Mouse (Mus musculus) adrenal gland, adult (tissue): ENCODE results near the gene Acsf3.

Source experiments
- DNase-seq, 2 experiments: peaks; one replicate each; pipeline ENCODE4 v3.0.0; 2022 to 2023; ENCODE audit warnings: low spot score in 1 of 2; ENCODE audit not compliant: inconsistent age in 2 of 2

Acsf3 gene

GRCm38 (mm10) chr8:122761109-122761508 lies 14.2 kb upstream of the Acsf3 start:
- DNase-seq: no peak

DNA sequence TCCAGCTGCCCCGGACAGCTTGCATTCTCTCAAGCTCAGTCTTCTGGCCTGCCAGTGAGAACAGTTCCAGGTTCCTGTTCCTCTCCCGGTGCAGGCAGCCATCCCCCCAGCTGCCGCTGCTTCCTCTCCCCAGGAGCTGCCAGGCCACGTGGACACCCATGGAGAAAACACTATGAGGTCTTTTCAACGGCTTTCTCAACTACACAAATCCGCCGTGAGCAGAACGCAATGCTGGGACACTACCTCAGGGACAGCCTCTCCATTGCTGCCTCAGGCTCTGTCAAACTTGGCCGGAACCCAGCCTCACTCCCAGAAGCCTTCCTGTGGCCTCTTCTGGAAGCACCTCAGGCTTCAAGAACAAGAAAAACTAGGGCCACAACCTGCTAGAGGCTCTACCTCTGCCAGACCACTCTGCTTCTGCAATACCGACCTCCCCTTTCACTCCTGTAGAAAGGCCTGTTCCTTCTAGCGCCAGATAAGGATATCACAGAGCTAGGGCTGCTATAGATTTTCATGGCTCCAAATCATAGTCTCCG lies 12.5 kb upstream of the Acsf3 start:
- peak in 1 of 2 experiments; percentile 42 for DNase-seq

- DNase-seq: peak; percentile 15 to 36
These were observed 12.0 kb upstream of the Acsf3 start for GRCm38 (mm10) chr8:122763267-122763738.

GRCm38 (mm10) chr8:122764790-122765474 lies 10.4 kb upstream of the Acsf3 start:
- peak; percentile 42 to 58 for DNase-seq

DNA sequence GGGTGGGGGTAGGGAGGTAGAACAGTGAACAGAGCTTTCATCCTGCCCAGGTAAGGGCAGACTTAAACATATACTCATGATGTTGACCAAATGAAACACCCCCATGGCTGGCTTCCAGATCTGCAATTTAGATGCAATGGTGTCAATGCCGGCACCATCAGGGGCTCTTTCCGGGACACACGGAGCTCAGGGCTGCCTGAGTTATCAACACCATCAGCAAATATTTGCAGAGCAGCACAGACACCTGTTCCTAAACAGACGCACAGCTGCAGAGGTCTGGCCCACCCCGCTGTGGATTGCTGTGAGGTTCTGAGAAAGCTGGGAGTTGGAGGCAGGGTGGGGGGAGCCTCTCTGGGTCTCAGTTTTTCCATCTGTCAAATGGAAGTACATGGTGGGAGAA lies 9.1 kb upstream of the Acsf3 start:
- DNase-seq: no peak

DNA sequence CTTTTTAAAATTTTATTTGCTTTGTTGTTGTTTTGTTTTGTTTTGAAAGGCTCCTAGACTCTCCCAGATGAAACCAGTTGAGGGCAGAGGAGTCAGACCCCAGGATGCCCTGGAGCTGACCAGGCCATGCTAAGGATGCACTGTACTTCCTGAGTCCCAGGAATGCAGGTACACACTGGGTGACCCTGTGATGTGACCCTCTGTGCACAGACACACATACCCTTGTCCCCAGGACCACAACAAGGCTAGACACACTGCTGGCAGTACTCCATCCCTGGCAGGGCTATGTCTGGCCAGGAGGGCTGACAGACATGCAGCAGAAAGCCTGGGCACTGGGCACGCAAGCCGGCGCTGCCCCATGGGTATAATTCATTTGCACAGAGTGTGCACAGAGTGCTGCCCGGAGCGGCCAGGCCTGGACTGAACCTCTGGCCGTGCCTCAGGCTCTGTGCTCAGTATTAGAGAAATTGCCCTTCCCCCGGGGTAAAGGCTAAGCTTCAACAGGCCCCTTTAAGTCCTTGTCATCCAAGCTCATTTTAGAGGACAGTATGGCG lies 8.6 kb upstream of the Acsf3 start:
- peak in 1 of 2 experiments; percentile 56 for DNase-seq

- DNase-seq: no peak
These were observed 8.1 kb upstream of the Acsf3 start for GRCm38 (mm10) chr8:122767229-122767628.

DNA sequence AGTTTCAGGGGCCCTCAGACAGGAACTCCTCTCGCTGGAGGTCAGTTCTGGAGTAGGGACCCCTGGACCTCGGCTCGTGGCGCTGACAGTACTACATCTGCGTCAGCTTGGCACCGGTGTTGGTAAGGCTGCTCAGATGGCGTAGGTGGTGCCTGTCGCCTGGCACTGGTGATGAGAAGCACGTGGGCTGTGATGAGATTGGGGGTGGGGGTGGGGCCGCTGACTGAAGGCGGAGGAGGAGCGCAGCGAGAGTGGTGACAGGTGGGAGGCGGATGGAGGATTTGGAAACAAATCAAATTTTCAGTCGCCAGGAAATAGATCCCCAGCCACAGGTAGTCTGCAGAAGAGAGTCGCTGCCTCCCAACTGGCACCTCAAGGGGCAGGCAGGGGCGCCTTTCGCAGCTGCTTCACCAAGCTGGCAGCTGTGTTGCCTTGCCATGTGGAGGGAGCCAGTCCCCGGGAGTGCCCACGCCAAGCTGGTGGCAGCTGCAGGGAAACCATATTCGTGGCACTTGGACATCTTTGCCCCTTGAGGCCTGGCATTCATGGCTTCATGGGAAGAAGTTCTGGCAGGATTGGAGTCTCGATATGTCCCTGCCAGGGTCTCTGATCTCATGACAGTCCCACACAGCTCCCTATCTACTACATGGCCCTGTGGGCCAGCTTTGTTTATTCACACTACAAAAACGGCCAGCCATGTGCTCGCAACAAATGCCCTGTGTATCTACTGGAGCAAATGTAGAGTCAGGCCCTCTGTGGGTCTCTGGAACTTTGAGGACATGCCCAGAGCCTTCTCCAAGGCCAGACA lies 5.8 kb upstream of the Acsf3 start:
- DNase-seq: no peak

GRCm38 (mm10) chr8:122772431-122773060 lies 2.7 kb upstream of the Acsf3 start:
- DNase-seq: no peak

GRCm38 (mm10) chr8:122777701-122778100 lies 2.4 kb downstream of the Acsf3 start:
- DNase-seq: no peak

GRCm38 (mm10) chr8:122778703-122779239 lies 3.5 kb downstream of the Acsf3 start:
- no peak for DNase-seq

GRCm38 (mm10) chr8:122779255-122779654 lies 4.0 kb downstream of the Acsf3 start:
- no peak for DNase-seq

DNA sequence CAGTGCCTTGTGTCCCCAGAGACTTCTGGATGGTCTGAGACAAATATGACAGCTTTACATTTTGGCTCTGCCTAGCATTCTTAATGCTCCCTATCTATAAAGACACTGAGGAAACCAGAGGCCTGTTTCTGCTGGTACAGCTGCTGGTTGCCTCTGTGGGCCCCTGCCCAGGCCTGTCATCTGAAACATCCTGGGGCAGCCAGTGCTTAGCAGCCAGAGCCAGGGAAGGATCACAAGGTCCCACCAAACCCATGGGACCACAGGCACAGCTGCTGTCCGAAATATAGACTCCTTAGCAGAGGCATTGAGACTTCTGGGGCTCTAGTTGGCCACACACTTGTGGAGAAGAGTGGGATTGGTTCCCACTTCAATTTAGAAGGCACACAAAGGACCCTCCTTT lies 9.5 kb downstream of the Acsf3 start:
- DNase-seq: no peak

DNA sequence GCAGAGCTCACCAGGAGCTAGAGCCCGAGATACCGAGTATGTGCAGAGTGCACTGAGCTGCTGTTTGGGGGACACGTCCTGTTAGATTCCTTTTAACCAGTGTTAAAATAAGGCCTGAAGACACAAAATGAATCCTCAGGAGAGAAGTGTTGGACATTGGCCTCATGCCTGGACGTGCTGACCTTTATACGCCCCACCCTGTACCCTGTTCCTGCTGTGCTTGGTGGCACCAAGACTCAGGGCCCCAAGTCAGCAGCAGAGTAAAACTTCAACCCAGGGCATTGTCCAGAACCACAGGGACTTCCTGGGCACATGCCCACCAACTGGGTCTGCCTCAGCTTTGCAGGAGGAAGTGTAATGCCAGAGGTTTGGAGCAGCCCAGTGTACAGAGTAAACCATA lies 14.5 kb downstream of the Acsf3 start:
- no peak for DNase-seq

GRCm38 (mm10) chr8:122793375-122794174 lies 18.3 kb downstream of the Acsf3 start:
- DNase-seq: peak in 1 of 2 experiments; percentile 40

- DNase-seq: no peak
These were observed 18.8 kb downstream of the Acsf3 start for GRCm38 (mm10) chr8:122794175-122794454.

DNA sequence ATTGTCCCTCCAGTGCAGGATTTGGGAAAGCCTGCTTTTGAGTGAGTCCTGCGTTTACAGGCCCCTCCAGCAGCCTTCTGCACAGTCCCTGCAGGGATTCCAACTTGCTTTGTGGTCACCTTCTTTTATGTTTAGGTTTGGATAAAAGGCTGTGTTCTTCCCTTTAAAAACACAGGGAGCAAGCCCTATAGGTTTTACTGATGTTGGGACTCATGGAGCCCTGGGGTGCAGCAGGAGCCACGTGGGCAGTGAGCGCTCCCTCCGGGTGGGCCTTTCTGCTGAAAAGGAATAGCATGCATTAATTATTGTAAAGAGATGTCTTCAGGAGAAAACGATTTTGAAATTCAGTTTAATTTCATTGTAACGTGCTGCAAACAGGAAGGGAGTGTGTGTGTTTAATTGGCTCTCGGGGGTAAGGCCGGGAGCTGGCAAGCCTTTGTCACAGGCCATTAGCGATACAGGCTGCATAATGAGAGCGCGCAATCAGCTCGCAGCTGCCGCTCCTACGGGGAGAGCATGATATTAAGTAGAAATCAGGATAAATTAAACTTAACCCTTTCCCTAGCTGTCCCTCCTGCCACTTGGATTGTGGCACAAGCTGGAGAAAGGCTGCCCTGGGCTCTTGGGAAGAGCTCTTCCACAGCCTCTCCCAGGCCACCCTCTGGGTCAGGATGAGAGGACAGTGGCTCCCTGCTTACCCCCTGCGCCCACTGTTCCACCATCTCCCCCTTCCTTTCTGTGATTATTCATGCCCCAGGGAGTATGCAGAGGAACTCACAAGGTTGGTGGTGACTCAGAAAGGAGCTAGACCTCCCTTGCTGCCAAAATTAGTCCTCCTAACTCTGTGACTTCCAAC lies 28.8 kb downstream of the Acsf3 start:
- peak; percentile 30 to 54 for DNase-seq

DNA sequence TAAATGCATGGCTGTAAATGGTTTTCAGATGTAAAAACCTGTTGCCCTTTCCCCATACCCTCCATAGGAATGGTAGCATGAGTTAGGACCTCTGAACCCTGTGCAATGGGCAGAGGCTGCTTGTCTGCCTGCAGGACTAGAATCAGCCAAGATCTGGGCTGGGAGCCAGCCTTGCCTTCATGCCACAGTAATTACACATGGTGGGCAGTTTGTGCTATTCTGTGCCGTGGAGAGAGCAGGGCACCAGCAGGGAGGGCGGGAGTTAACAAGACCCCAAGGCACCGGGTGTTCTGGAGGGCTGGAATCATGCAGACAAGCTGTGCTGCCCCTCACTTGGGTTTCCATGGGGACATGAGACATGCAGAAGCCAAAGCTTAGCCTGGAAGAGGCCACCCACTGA lies 30.1 kb downstream of the Acsf3 start:
- peak; percentile 34 to 55 for DNase-seq

DNA sequence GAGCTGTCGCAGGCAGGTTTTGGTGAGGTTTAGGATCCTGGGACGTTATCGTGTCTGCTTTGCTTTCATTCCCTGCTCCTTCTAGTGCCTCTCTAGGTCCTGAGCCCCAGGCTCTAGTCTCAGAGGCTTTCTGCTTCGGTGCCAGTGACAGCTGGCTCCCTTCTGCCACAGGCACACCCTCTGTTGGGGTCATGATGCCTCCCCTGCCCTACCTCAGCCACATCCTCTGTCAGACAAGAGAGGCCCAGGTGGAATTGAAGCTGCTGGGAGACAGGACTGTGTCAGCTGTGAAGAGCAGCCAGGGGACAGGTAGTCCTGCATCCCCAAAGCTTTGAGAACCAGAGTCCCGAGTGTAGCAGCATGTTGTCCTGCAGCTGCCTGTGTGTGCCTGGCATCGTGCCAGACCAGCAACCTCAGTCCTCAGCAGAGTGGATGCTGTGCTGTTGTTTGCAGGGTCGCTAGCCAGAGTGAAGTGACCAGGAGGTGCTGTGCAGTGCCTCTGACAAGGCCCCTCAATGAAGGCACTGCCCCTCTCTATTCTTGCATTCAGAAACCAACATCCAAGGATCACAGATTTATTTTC lies 31.8 kb downstream of the Acsf3 start:
- no peak for DNase-seq
